Mouse (Mus musculus): ENCODE data around the gene Hist2h2aa1. TPM values are rescaled to one million over a fixed set of nuclear protein-coding genes. Genes with fewer than 3 reads are reported as not detected.
"Not testable (repeated sequence)": the region's sequence is repeated elsewhere in the genome, so short reads cannot be mapped to it uniquely, and the experiment has no call there.

Gene Hist2h2aa1
- polyA plus RNA-seq, 1 experiment from 2014 or later = 15.5 TPM

DNA sequence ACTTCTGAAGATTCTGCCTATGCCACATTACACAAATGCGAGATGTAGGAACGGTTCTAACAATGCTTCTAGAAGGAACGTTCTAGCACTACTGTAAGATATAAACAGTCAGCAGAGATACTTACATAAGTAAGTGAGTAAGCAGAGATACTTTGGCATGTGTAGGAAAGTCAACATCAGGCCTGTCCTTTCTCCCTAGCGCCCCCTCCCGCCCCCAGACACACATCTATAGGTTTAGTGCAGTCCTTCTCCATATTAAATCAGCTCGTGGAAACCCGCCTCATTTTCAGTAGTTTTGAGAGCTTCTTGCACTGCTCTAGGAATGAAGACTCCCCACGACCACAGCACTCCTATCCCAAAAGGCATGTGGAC, 32.1 kb downstream of the Hist2h2aa1 start:
- Histone ChIP-seq H3K9me3 (ENCODE audit: control insufficient read depth, low read length) (no peaks in the 10 kb centered on the region), H3K4me3 (ENCODE audit: low read depth, low read length) (peak overlapping the region; percentile 43), H3K4me1 (ENCODE audit: control insufficient read depth, insufficient read depth, low read length) (no peaks in the 10 kb centered on the region), H3K27ac (replicated peaks; ENCODE audit: low read depth, low read length) (no peak overlapping the region; the same call in 1 of the 2 replicates), H3K27me3 (ENCODE audit: control insufficient read depth, insufficient read depth, low read length) (no peaks in the 10 kb centered on the region), H3K4me2 (ENCODE audit: low read depth, severe bottlenecking) (peak overlapping the region; percentile 82), H3K36me3 (ENCODE audit: control insufficient read depth, insufficient read depth, low read length) (no peaks in the 10 kb centered on the region), H3K9ac (ENCODE audit: low read length) (peak overlapping the region; percentile 68)
- ATAC-seq (ENCODE audit: insufficient number of reproducible peaks, low FRiP score, low TSS enrichment, low read depth) (no peak; the same call in 1 of the 2 replicates), DNase-seq (ENCODE audit: low spot score) (peak; percentile 69)
- 16% methylated on average over 8 of the region's 8 CpGs for WGBS

DNA sequence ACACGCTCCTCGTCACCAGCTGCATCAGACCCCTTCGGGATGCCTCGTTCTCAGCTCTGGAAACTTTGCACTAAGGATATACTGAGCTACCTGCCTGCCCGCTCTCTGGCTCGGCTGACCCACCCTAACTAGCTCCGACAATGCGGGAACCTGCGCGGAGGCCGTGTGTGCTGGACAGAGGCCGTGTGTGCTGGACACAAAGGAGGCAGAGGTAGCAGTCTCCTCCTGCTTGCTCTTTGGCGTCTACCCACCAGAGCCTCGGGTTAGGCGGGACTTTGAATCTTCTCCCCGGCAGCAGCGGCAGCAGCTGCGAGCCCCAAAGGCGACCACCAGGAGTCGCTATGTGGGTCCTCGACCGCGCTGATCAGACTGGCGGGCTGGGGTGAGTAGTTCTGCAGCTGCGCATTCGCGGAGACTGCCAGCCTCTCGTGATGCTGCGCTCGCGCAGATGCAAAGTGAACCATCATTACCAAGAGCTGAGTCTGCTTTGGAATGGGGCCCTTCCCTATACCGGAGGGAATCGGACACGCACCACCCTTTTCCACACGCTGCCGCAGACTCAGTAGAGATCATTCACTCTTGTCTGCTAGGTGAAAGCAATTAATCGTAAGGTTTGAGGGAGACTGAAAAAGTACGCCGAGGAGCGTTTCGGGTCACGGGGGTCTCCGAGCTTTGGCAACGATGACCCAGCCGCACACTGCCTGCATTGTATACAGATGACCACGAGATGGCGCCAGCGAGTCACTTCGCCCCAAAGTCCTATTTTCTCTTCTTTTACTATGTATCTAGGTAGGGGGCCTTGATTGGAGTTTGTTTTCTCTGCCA, 32.7 kb downstream of the Hist2h2aa1 start:
- H3K4me1 ChIP-seq (ENCODE audit: control insufficient read depth, insufficient read depth, low read length) = no peaks in the 10 kb centered on the region
- H3K36me3 ChIP-seq (ENCODE audit: control insufficient read depth, insufficient read depth, low read length) = no peaks in the 10 kb centered on the region
- peak overlapping the region; percentile 82 for H3K4me2 ChIP-seq (ENCODE audit: low read depth, severe bottlenecking)
- H3K9ac ChIP-seq (ENCODE audit: low read length) = peak overlapping the region; percentile 68
- peak overlapping the region; percentile 70 for H3K27ac ChIP-seq (replicated peaks; ENCODE audit: low read depth, low read length)
- under 1% methylated on average over 49 of the region's 49 CpGs for WGBS
- no peaks in the 10 kb centered on the region for H3K27me3 ChIP-seq (ENCODE audit: control insufficient read depth, insufficient read depth, low read length)
- ATAC-seq (ENCODE audit: insufficient number of reproducible peaks, low FRiP score, low TSS enrichment, low read depth) (peak; percentile 91), DNase-seq (ENCODE audit: low spot score) (peak; percentile 97)
- H3K4me3 ChIP-seq (ENCODE audit: low read depth, low read length) = peak overlapping the region; percentile 43
- H3K9me3 ChIP-seq (ENCODE audit: control insufficient read depth, low read length) = no peaks in the 10 kb centered on the region

DNA sequence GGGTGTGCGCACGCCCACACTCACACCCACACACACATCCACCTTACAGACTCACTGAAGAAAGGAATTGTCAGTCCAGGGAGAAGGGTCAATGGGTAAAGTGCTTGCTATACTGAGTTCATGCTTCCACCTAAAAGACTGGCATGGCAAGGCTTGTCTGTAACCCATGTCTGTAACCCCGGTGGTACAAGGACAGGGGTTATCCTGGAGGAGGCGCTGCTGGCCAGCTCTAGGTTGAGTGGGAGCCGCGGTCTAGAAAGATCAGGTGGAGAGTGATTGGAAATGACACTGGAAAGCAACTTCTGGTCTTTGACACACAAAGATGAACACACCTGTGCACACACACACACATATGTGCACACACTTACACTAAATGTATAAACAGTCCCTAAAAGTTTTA, 35.4 kb downstream of the Hist2h2aa1 start:
- no peak overlapping the region for H3K27ac ChIP-seq (replicated peaks; ENCODE audit: low read depth, low read length)
- 49% methylated on average over 6 of the region's 6 CpGs for WGBS
- H3K4me2 ChIP-seq (ENCODE audit: low read depth, severe bottlenecking) = no peak overlapping the region
- H3K9me3 ChIP-seq (ENCODE audit: control insufficient read depth, low read length) = no peaks in the 10 kb centered on the region
- DNase-seq (ENCODE audit: low spot score) = no peak
- no peaks in the 10 kb centered on the region for H3K27me3 ChIP-seq (ENCODE audit: control insufficient read depth, insufficient read depth, low read length)
- no peaks in the 10 kb centered on the region for H3K4me1 ChIP-seq (ENCODE audit: control insufficient read depth, insufficient read depth, low read length)
- H3K4me3 ChIP-seq (ENCODE audit: low read depth, low read length) = no peak overlapping the region
- H3K9ac ChIP-seq (ENCODE audit: low read length) = no peak overlapping the region
- ATAC-seq (ENCODE audit: insufficient number of reproducible peaks, low FRiP score, low TSS enrichment, low read depth) = no peak
- no peaks in the 10 kb centered on the region for H3K36me3 ChIP-seq (ENCODE audit: control insufficient read depth, insufficient read depth, low read length)

DNA sequence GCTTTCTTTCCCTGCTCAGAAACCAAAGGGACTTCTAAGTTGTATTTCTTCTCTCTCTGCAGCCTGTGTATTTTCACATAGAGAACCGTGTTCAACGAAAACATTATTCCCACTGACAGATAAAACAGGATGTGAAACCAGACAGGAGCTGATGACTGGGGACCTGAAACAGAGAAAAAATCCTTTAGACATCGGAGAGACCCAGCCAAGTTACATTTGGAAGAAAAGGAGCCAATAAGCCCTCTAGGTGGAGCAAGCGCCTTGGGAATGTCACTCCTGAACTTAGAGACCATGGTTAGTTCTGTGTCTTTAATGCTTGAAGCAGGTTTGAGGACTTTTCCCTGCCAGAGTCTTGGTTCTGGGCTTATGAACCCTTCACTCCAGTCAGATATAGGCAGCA, 39.2 kb downstream of the Hist2h2aa1 start:
- DNase-seq (ENCODE audit: low spot score) = peak; percentile 59
- Histone ChIP-seq H3K9ac (ENCODE audit: low read length) (no peak overlapping the region), H3K27ac (replicated peaks; ENCODE audit: low read depth, low read length) (no peak overlapping the region), H3K4me1 (ENCODE audit: control insufficient read depth, insufficient read depth, low read length) (no peaks in the 10 kb centered on the region), H3K27me3 (ENCODE audit: control insufficient read depth, insufficient read depth, low read length) (no peaks in the 10 kb centered on the region), H3K36me3 (ENCODE audit: control insufficient read depth, insufficient read depth, low read length) (no peaks in the 10 kb centered on the region), H3K4me2 (ENCODE audit: low read depth, severe bottlenecking) (no peak overlapping the region), H3K4me3 (ENCODE audit: low read depth, low read length) (no peak overlapping the region), H3K9me3 (ENCODE audit: control insufficient read depth, low read length) (no peaks in the 10 kb centered on the region)
- no peak for ATAC-seq (ENCODE audit: insufficient number of reproducible peaks, low FRiP score, low TSS enrichment, low read depth)
- WGBS = 22% methylated on average over 4 of the region's 4 CpGs

DNA sequence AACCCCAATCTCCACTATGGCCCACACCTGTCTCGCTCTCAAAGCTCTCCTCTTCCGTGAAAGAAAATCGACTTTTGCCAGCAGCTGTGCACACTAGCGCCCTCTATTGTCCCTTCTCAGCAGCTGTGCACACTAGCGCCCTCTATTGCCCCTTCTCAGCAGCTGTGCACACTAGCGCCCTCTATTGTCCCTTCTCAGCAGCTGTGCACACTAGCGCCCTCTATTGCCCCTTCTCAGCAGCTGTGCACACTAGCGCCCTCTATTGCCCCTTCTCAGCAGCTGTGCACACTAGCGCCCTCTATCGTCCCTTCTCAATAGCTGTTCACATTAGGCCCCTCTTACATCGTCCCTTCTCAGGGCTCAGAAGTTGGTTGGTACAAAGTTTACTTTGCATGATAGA, 42.0 kb downstream of the Hist2h2aa1 start:
- 87% methylated on average over 11 of the region's 11 CpGs for WGBS
- H3K36me3 ChIP-seq (ENCODE audit: control insufficient read depth, insufficient read depth, low read length); H3K27ac ChIP-seq (replicated peaks; ENCODE audit: low read depth, low read length); H3K4me2 ChIP-seq (ENCODE audit: low read depth, severe bottlenecking); H3K9me3 ChIP-seq (ENCODE audit: control insufficient read depth, low read length); H3K9ac ChIP-seq (ENCODE audit: low read length); H3K27me3 ChIP-seq (ENCODE audit: control insufficient read depth, insufficient read depth, low read length); H3K4me1 ChIP-seq (ENCODE audit: control insufficient read depth, insufficient read depth, low read length); H3K4me3 ChIP-seq (ENCODE audit: low read depth, low read length); ATAC-seq (ENCODE audit: insufficient number of reproducible peaks, low FRiP score, low TSS enrichment, low read depth): not testable (repeated sequence)
- peak; percentile 4 for DNase-seq (ENCODE audit: low spot score)

DNA sequence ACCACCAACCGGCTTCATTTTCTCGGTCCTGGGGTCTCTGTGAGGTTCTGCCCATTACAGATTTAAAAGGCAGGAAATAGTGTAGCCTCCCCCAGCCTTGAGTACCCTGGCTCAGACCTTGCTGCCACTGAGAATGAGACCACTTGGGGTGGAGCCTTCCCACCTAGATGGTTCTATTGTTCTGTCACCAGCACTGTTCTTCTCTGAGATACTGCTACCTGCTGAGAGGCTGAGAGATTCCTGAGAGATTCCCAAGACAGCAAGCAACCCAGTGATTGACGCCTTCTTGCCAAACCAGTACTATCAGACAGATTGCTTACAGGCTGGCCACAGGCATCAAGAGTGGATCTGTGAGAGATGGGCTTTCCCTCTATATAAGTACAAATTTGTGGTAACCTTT, 43.9 kb downstream of the Hist2h2aa1 start:
- 79% methylated on average over 3 of the region's 3 CpGs for WGBS

DNA sequence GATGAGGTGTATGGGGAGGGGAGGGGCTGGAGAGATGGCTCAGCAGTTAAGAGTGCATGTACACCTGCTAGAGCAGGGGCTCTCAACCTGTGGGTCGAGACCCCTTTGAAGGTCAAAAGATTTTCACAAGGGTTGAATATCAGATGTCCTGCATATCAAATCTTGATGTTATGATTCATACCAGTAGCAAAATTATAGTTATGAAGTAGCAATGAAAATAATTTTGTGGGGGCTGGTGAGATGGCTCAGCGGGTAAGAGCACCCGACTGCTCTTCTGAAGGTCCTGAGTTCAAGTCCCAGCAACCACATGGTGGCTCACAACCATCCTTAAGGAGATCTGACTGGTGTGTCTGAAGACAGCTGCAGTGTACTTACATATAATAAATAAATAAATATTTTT, 45.4 kb downstream of the Hist2h2aa1 start:
- WGBS = 94% methylated on average over 3 of the region's 3 CpGs
- H3K4me3 ChIP-seq (ENCODE audit: low read depth, low read length); H3K27ac ChIP-seq (replicated peaks; ENCODE audit: low read depth, low read length); H3K27me3 ChIP-seq (ENCODE audit: control insufficient read depth, insufficient read depth, low read length); H3K36me3 ChIP-seq (ENCODE audit: control insufficient read depth, insufficient read depth, low read length); H3K9ac ChIP-seq (ENCODE audit: low read length); DNase-seq (ENCODE audit: low spot score); H3K4me2 ChIP-seq (ENCODE audit: low read depth, severe bottlenecking); H3K4me1 ChIP-seq (ENCODE audit: control insufficient read depth, insufficient read depth, low read length); ATAC-seq (ENCODE audit: insufficient number of reproducible peaks, low FRiP score, low TSS enrichment, low read depth); H3K9me3 ChIP-seq (ENCODE audit: control insufficient read depth, low read length): not testable (repeated sequence)

More for the DNA sequence above, 43.9 kb downstream of the Hist2h2aa1 start:
- H3K36me3 ChIP-seq (ENCODE audit: control insufficient read depth, insufficient read depth, low read length) = no peaks in the 10 kb centered on the region
- H3K4me1 ChIP-seq (ENCODE audit: control insufficient read depth, insufficient read depth, low read length) = no peaks in the 10 kb centered on the region
- H3K9ac ChIP-seq (ENCODE audit: low read length) = no peak overlapping the region
- DNase-seq (ENCODE audit: low spot score) (peak; percentile 16), ATAC-seq (ENCODE audit: insufficient number of reproducible peaks, low FRiP score, low TSS enrichment, low read depth) (no peak)
- H3K4me2 ChIP-seq (ENCODE audit: low read depth, severe bottlenecking) = no peak overlapping the region
- H3K9me3 ChIP-seq (ENCODE audit: control insufficient read depth, low read length) = no peaks in the 10 kb centered on the region
- no peak overlapping the region for H3K27ac ChIP-seq (replicated peaks; ENCODE audit: low read depth, low read length)
- no peak overlapping the region for H3K4me3 ChIP-seq (ENCODE audit: low read depth, low read length)
- H3K27me3 ChIP-seq (ENCODE audit: control insufficient read depth, insufficient read depth, low read length) = no peaks in the 10 kb centered on the region

DNA sequence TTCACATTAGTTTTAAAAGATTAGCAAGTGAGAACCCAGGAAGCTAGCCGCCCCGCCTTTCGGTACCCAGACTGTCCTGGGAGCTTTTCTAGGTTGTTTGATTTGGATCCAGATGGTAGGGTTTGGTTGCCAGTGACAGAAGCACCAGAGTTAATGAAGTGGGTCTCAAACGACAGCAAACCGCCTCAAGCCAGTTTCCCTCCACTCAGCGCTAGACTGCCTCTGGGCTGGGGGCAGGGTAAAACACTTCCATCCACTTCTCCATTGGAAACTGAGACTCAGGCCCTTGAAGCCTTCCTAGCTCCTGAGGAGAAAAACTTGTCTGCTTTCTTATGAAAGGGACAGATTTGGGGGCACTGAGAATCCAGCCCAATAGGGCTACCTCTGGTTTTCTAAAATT, 47.3 kb downstream of the Hist2h2aa1 start:
- Histone ChIP-seq H3K27me3 (ENCODE audit: control insufficient read depth, insufficient read depth, low read length) (no peaks in the 10 kb centered on the region), H3K36me3 (ENCODE audit: control insufficient read depth, insufficient read depth, low read length) (no peaks in the 10 kb centered on the region), H3K4me2 (ENCODE audit: low read depth, severe bottlenecking) (no peak overlapping the region), H3K9ac (ENCODE audit: low read length) (no peak overlapping the region), H3K9me3 (ENCODE audit: control insufficient read depth, low read length) (no peaks in the 10 kb centered on the region), H3K4me3 (ENCODE audit: low read depth, low read length) (no peak overlapping the region), H3K27ac (replicated peaks; ENCODE audit: low read depth, low read length) (no peak overlapping the region), H3K4me1 (ENCODE audit: control insufficient read depth, insufficient read depth, low read length) (no peaks in the 10 kb centered on the region)
- ATAC-seq (ENCODE audit: insufficient number of reproducible peaks, low FRiP score, low TSS enrichment, low read depth) (no peak), DNase-seq (ENCODE audit: low spot score) (peak; percentile 20)
- WGBS = 41% methylated on average over 6 of the region's 6 CpGs

DNA sequence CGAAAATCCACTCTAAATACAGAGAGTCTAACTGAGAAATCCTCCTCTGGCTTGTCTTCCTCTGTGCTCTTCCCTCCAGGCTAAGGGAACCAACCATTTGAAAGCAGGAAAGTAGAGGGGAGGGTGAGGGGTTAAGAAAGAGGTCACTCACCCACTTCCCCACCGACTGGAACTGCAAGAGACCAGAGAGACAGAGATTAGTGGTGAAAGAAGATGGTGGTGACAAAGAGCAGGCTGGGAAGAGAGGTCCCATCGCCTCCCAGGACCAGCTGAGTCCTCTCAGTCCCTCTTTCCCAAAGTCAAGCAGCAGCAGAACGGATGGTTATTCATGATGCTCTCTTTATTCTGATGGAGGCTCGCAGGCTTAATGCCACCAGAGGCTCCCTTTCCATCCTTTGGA, 48.1 kb downstream of the Hist2h2aa1 start:
- Histone ChIP-seq H3K9ac (ENCODE audit: low read length) (no peak overlapping the region), H3K27ac (replicated peaks; ENCODE audit: low read depth, low read length) (no peak overlapping the region), H3K4me3 (ENCODE audit: low read depth, low read length) (no peak overlapping the region), H3K4me1 (ENCODE audit: control insufficient read depth, insufficient read depth, low read length) (no peaks in the 10 kb centered on the region), H3K9me3 (ENCODE audit: control insufficient read depth, low read length) (no peaks in the 10 kb centered on the region), H3K4me2 (ENCODE audit: low read depth, severe bottlenecking) (no peak overlapping the region), H3K27me3 (ENCODE audit: control insufficient read depth, insufficient read depth, low read length) (no peaks in the 10 kb centered on the region), H3K36me3 (ENCODE audit: control insufficient read depth, insufficient read depth, low read length) (no peaks in the 10 kb centered on the region)
- DNase-seq (ENCODE audit: low spot score) (no peak), ATAC-seq (ENCODE audit: insufficient number of reproducible peaks, low FRiP score, low TSS enrichment, low read depth) (no peak)
- 62% methylated on average over 5 of the region's 5 CpGs for WGBS

All from limb, embryonic 11.5 days (tissue).